Mouse (Mus musculus) thymus, adult 2 months (tissue): Measurements from ENCODE around the gene Tmem139. TPM values are rescaled to one million over a fixed set of nuclear protein-coding genes. Genes with fewer than 3 reads are reported as not detected.
A peak's percentile ranks its signal among the peaks of the same experiment; 100 is the strongest.

Source experiments
- DNase-seq: peaks from one replicate; pipeline ENCODE4 v3.0.0; 2021
- H3K27ac ChIP-seq: fragments of 200-500 bp; 2 replicates; pipeline ENCODE4 v1.5.1; 2012; ENCODE audit warnings: low read length, control low read depth; ENCODE audit not compliant: control insufficient read depth, insufficient read depth
- H3K27me3 ChIP-seq: fragments of 200-500 bp; 2 replicates; pipeline ENCODE4 v1.6.1; 2012; ENCODE audit warnings: mild to moderate bottlenecking, low read length, moderate library complexity, mixed read lengths; ENCODE audit not compliant: control insufficient read depth, insufficient read depth
- H3K36me3 ChIP-seq: fragments of 200-500 bp; 2 replicates; pipeline ENCODE4 v1.6.1; 2012; ENCODE audit warnings: mild to moderate bottlenecking, low read length, moderate library complexity; ENCODE audit not compliant: control insufficient read depth, insufficient read depth
- H3K4me1 ChIP-seq: fragments of 200-500 bp; replicated peaks from 2 replicates; pipeline ENCODE4 v1.6.1; 2012; ENCODE audit warnings: low read length; ENCODE audit not compliant: control insufficient read depth, insufficient read depth
- H3K4me3 ChIP-seq: fragments of 200-500 bp; 2 replicates; pipeline ENCODE4 v1.5.1; 2012; ENCODE audit warnings: mild to moderate bottlenecking, low read length, control low read depth, moderate library complexity; ENCODE audit not compliant: control insufficient read depth, insufficient read depth
- CTCF ChIP-seq: fragments of 200-500 bp; IDR thresholded peaks from 2 replicates; pipeline ENCODE4 v1.5.1; 2012; ENCODE audit warnings: mild to moderate bottlenecking, control low read depth, low read length, moderate library complexity, borderline replicate concordance; ENCODE audit not compliant: control insufficient read depth, poor library complexity, insufficient read depth; ENCODE audit errors: extremely low read depth
- POLR2A ChIP-seq: fragments of 200-500 bp; IDR thresholded peaks from 2 replicates; pipeline ENCODE4 v1.6.1; 2012; ENCODE audit warnings: mild to moderate bottlenecking, low read length, control low read depth, moderate library complexity; ENCODE audit not compliant: control insufficient read depth, poor library complexity, insufficient read depth; ENCODE audit errors: extremely low read depth
- WGBS: fragments of 180-500 bp; shearing (Covaris S2); methylation state at CpG from one replicate; pipeline ENCODE4 v1.1.7; 2018; 5-methylcytosine and 5-hydroxymethylcytosine counted together
- polyA plus RNA-seq: library from polyadenylated mRNA; depleted of rRNA; stranded (reverse); fragments of >200 nt; gene quantifications from 2 replicates; pipeline ENCODE4 v1.2.3, GENCODE M21; 2012; rRNA removed

The Tmem139 gene
- 0.59 TPM in 1 of 2 replicates, not detected in the other for polyA plus RNA-seq

DNA sequence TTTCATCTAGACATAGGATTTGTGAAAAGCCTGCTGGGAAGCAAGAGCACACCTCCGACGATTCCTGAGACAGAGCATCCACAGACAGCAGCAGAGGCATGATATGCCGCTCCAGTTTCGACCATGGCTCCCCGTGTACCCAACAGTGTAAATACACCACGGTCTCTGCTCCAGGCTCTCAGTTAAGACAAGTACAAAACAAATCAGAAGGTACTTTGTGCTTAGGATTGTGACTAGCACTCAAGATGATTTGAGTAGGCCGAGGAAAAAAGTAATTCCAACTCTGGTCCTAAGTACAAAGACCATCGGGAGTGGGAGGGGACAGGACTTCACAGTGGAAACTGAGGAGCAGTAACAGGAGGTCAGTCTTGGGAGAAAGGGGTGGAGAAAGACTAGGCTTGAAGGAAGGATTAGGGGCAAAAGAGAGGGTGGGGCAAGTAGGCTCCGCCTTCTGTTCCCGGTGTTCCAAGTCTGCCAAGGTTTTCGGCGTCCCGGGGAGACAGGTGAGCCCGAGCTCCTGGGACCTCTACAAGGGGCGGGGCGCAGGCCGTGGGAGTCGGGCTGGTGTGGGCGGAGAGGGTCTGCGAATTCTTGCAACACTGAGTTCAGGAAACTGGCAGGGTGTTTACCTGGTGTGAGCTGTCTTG lies at the start of gene Tmem139:
TSS of gene Tmem139 (plus strand) at position 447 of the 647 bp plus-strand sequence.
- DNase-seq, result no peak
- no peaks in the 10 kb centered on the region for H3K36me3 ChIP-seq
- 84% methylated on average over 20 of the region's 20 CpGs for WGBS
- peaks cover 2% of the 10 kb centered on the region; the same call in 1 of the 2 replicates for H3K4me1 ChIP-seq
- TF ChIP-seq POLR2A (no peak), CTCF (no peak)
- no peaks in the 10 kb centered on the region for H3K27me3 ChIP-seq
- H3K27ac ChIP-seq, result no peak within 1 kb of the TSS
- H3K4me3 ChIP-seq, result no peak within 1 kb of the TSS

DNA sequence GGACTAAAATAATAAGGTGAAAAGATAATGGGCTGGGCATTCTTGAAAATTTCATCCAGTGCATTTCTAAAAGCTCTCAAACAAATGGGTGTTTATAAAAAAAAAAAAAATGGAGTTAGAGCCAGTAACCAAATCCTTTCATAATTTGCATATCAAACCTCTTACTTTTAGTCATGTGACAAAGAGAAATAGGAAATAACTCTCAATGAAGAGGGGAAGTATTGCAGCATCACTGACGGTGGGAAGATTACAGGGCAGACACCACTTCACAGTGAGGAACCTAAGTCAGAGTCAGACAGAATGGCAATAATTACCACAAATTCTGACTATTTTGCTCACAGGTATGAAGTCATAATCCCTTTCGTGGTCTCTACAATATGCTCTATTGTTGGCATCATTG lies 46.7 kb upstream of the Tmem139 start, which contains the start of gene Tas2r144:
TSS of gene Tas2r144 (plus strand) at position 301 of the 400 bp plus-strand sequence.
- Histone ChIP-seq H3K36me3 (no peaks in the 10 kb centered on the region), H3K27ac (no peak within 1 kb of the TSS)
- 54% methylated on average over 2 of the region's 2 CpGs for WGBS

DNA sequence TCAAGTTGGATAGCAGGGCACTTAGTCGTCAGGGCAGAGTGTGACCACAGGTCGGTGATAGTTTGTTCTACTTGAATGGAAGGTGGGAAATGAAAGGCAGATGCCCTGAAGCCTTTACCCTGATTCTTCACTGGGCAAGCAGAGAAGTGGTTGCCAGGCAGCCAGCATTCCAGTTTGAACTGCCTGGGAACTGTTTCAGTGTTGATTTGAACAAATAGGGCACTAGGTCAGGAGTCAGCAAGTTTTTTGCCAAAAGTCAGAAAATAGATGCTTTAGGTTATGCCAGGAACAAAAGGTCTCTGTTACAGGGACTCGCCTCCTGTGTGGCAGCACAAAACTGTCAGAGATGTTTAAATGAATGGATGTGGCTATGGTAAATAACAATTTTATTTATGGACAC lies 39.5 kb upstream of the Tmem139 start:
- no peak for DNase-seq
- Histone ChIP-seq H3K27ac (no peak overlapping the region), H3K27me3 (no peaks in the 10 kb centered on the region), H3K4me1 (no peaks in the 10 kb centered on the region), H3K4me3 (no peak overlapping the region), H3K36me3 (no peaks in the 10 kb centered on the region)
- 84% methylated on average over 3 of the region's 3 CpGs for WGBS
- TF ChIP-seq CTCF (no peak), POLR2A (no peak)

More for the DNA sequence above, 46.7 kb upstream of the Tmem139 start, which contains the start of gene Tas2r144:
- no peaks in the 10 kb centered on the region for H3K27me3 ChIP-seq
- no peak within 1 kb of the TSS for H3K4me3 ChIP-seq
- no peaks in the 10 kb centered on the region for H3K4me1 ChIP-seq
- DNase-seq, result no peak
- TF ChIP-seq CTCF (no peak), POLR2A (no peak)

DNA sequence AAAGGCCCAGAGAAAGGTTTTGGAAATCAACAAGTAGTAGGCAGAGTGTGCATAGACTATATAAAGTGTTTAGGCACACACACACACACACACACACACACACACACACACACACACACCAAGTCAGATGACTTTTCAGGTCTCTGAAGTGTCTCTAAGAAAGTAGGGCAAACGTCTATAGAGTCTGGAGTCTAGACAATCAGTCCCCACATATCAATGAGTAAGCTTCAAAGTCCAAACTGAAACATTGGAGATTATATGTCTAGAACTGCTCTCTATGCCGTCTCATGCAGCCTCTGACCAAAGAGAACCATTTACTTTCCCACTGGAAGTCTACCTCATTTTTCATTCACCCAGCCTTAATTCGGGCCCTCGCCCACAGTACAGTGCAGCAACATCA lies 36.7 kb upstream of the Tmem139 start:
- H3K36me3 ChIP-seq, result no peaks in the 10 kb centered on the region
- WGBS, result 78% methylated on average over 4 of the region's 4 CpGs
- H3K27me3 ChIP-seq, result no peaks in the 10 kb centered on the region
- no peak for DNase-seq
- H3K4me1 ChIP-seq, result no peaks in the 10 kb centered on the region
- TF ChIP-seq CTCF, result no peak
- no peak for TF ChIP-seq POLR2A
- H3K4me3 ChIP-seq, result no peak overlapping the region
- H3K27ac ChIP-seq, result no peak overlapping the region

DNA sequence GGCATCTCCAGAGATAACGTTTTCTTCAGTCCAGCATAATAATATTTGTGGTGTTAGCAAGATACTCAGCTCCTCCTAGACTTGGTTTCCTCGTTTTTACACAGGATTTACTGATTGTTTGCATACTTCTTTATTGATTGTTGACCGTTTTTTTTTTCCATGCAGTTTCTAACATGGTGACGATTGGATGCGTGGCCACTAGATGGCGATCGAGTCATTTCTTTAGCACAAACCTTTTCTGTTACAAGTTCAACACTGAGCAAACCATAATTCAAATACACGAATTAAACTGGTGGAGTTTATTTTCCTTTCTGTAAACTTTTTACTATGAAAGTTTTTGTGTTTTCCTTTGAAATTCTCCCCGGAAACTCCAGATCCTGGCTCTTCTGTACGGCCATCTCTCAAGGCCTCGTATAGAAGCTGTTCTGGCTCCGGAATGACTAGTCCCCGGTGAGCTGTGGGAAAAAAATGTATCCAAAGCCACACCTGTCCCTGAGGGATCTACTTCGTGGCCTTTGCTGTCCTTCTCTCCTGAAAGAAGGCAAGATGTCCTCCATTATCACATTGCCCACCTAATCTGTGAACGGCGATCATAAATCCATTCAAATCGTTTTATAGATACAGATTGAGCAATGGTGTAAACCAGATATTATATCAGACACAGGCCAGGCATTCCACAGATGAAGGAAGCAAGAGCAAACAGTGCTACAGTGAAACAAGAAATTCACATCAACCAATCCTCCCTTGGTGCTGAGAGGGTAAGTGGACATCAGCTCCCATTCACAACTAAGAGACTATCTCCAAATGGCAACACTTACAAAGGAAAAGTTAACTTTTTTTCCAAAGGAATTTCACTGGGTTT lies 34.3 kb upstream of the Tmem139 start:
- WGBS, result 38% methylated on average over 17 of the region's 17 CpGs
- TF ChIP-seq CTCF, result no peak
- TF ChIP-seq POLR2A, result no peak
- H3K27ac ChIP-seq, result no peak overlapping the region

DNA sequence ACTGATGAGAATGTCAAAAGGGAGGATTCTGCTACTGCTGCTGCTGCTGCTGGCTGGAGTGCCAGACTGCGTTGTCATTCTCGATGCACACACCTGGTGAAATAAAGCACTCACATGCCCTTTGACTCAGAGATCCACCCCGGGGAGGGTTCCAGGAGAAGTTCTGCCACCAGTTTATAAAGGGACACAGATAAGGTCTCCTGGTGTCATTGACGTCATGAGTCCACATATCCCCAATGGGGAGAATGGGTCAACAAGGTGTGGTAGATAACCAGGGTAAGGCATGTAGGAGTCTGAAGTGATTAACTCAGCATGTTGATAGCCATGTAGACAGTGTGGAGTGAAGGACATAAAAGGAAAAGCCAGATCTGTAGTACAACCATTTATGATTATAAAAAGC lies 32.2 kb upstream of the Tmem139 start:
- H3K4me1 ChIP-seq, result no peaks in the 10 kb centered on the region
- no peak for DNase-seq
- no peak for TF ChIP-seq POLR2A
- TF ChIP-seq CTCF, result no peak
- no peaks in the 10 kb centered on the region for H3K36me3 ChIP-seq
- H3K27me3 ChIP-seq, result no peaks in the 10 kb centered on the region
- no peak overlapping the region for H3K27ac ChIP-seq
- H3K4me3 ChIP-seq, result no peak overlapping the region
- 89% methylated on average over 4 of the region's 4 CpGs for WGBS

More for the DNA sequence above, 34.3 kb upstream of the Tmem139 start:
- Histone ChIP-seq H3K4me1 (no peaks in the 10 kb centered on the region), H3K36me3 (no peaks in the 10 kb centered on the region), H3K4me3 (no peak overlapping the region), H3K27me3 (no peaks in the 10 kb centered on the region)
- peak; percentile 62 for DNase-seq
